Mouse (Mus musculus) heart, embryonic 16.5 days (tissue): ENCODE data around the gene Stil. TPM values are rescaled to one million over a fixed set of nuclear protein-coding genes. Genes with fewer than 3 reads are reported as not detected.
A peak's percentile ranks its signal among the peaks of the same experiment; 100 is the strongest.

Experiments
- ATAC-seq: fragments of 200-750 bp; cut with Nextera tagmentation; replicated peaks from 2 replicates; pipeline ENCODE4 v1.8.0; 2017; ENCODE audit warnings: moderate number of reproducible peaks; ENCODE audit not compliant: insufficient read depth, low FRiP score; ENCODE audit errors: extremely low read depth
- H3K27ac ChIP-seq: fragments of 300-500 bp; sonication (generic); 2 replicates; pipeline ENCODE4 v1.5.1; 2014; ENCODE audit warnings: mild to moderate bottlenecking, low read length, control low read depth, moderate library complexity
- H3K27me3 ChIP-seq: fragments of 300-500 bp; sonication (generic); 2 replicates; pipeline ENCODE4 v1.6.1; 2014; ENCODE audit warnings: low read length, mixed read lengths; ENCODE audit not compliant: control insufficient read depth, insufficient read depth
- H3K36me3 ChIP-seq: fragments of 300-500 bp; sonication (generic); 2 replicates; pipeline ENCODE4 v1.6.1; 2014; ENCODE audit not compliant: control insufficient read depth, insufficient read depth
- H3K4me1 ChIP-seq: fragments of 300-500 bp; sonication (generic); 2 replicates; pipeline ENCODE4 v1.6.1; 2014; ENCODE audit warnings: low read length, mixed read lengths; ENCODE audit not compliant: control insufficient read depth, insufficient read depth
- H3K4me2 ChIP-seq: fragments of 300-500 bp; sonication (generic); 2 replicates; pipeline ENCODE4 v1.6.1; 2014; ENCODE audit warnings: low read depth, mild to moderate bottlenecking, control low read depth, low read length
- H3K4me3 ChIP-seq: fragments of 300-500 bp; sonication (generic); 2 replicates; pipeline ENCODE4 v1.5.1; 2014; ENCODE audit warnings: mild to moderate bottlenecking, control low read depth, low read length
- H3K9ac ChIP-seq: fragments of 300-500 bp; sonication (generic); 2 replicates; pipeline ENCODE4 v1.6.1; 2014; ENCODE audit warnings: low read length, control low read depth
- H3K9me3 ChIP-seq: fragments of 300-500 bp; sonication (generic); replicated peaks from 2 replicates; pipeline ENCODE4 v1.6.1; 2016; ENCODE audit warnings: low read length; ENCODE audit not compliant: control insufficient read depth
- WGBS: fragments of 180-500 bp; shearing (Covaris S2); extraction: QIAGEN DNeasy Blood & Tissue Kit; methylation state at CpG from one replicate; pipeline ENCODE4 v1.1.7; 2014; 5-methylcytosine and 5-hydroxymethylcytosine counted together
- polyA plus RNA-seq: library from polyadenylated mRNA; unstranded; fragments of >200 nt; fragmentation: Nextera tagmentation; extraction: Ambion mirVana; gene quantifications from 2 replicates; pipeline ENCODE4 v1.2.1, GENCODE M21; 2015

Gene Stil
- polyA plus RNA-seq, 1 experiment from 2014 or later: 8.3 TPM

GRCm38 (mm10) chr4:115055691-115056090 is 55.7 kb downstream of the Stil start:
- Histone ChIP-seq H3K9me3 (no peaks in the 10 kb centered on the region), H3K27me3 (peaks cover 65% of the 10 kb centered on the region), H3K4me2 (peak overlapping the region; percentile 71; the same call in 1 of the 2 replicates), H3K27ac (no peak overlapping the region; the same call in 1 of the 2 replicates), H3K9ac (no peak overlapping the region), H3K36me3 (no peaks in the 10 kb centered on the region), H3K4me1 (peaks cover 12% of the 10 kb centered on the region), H3K4me3 (no peak overlapping the region; the same call in 1 of the 2 replicates)
- ATAC-seq: no peak
- WGBS: 32% methylated on average over 3 of the region's 3 CpGs

DNA sequence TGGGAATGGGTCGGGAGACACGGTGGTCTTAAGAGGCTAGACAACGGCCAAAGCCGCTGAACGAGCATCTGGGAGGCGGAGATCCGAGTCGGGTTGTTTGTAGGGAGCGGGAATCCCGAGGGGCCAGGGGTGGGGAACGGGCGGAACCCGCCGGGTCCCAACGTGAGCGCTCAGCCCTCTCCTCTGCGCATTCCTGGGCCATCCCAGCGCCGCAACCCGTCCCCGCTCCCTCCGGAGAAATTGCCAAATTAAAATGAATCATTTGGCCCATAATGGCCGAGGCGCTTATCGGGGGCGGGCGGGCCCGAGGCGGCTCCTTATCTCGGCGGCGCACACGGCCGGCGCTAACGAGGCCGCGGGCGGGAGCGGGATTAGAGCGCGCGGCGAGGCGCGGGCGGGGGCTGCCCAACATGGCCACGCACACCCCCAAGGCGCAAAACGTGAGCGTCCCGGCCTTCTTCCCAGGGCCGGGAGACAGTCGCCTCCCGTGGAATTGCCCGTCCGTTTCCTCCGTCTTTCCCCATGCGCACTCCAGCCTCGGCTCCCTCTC is 56.5 kb downstream of the Stil start, which contains the start of gene Tal1:
TSS of gene Tal1 (plus strand) at position 56 of the 550 bp plus-strand sequence.
- WGBS: 1% methylated on average over 60 of the region's 60 CpGs

GRCm38 (mm10) chr4:115056921-115057673 is 57.1 kb downstream of the Stil start:
- peak overlapping the region; percentile 80 for H3K27ac ChIP-seq
- peak overlapping the region; percentile 65 for H3K9ac ChIP-seq
- H3K4me3 ChIP-seq: peak overlapping the region; percentile 56
- H3K9me3 ChIP-seq: no peaks in the 10 kb centered on the region
- H3K4me2 ChIP-seq: peak overlapping the region; percentile 71
- 1% methylated on average over 48 of the region's 48 CpGs for WGBS
- H3K4me1 ChIP-seq: peaks cover 12% of the 10 kb centered on the region
- peak; percentile 42; the same call in 1 of the 2 replicates for ATAC-seq
- H3K27me3 ChIP-seq: peaks cover 67% of the 10 kb centered on the region
- no peaks in the 10 kb centered on the region for H3K36me3 ChIP-seq

More for the DNA sequence above, 56.5 kb downstream of the Stil start, which contains the start of gene Tal1:
- Histone ChIP-seq H3K4me3 (peak within 1 kb of the TSS; percentile 56), H3K9me3 (no peaks in the 10 kb centered on the region), H3K4me1 (peaks cover 12% of the 10 kb centered on the region), H3K27me3 (peaks cover 66% of the 10 kb centered on the region), H3K9ac (peak within 1 kb of the TSS; percentile 65), H3K27ac (peak within 1 kb of the TSS; percentile 80), H3K4me2 (peak within 1 kb of the TSS; percentile 71), H3K36me3 (no peaks in the 10 kb centered on the region)
- peak; percentile 21 for ATAC-seq

DNA sequence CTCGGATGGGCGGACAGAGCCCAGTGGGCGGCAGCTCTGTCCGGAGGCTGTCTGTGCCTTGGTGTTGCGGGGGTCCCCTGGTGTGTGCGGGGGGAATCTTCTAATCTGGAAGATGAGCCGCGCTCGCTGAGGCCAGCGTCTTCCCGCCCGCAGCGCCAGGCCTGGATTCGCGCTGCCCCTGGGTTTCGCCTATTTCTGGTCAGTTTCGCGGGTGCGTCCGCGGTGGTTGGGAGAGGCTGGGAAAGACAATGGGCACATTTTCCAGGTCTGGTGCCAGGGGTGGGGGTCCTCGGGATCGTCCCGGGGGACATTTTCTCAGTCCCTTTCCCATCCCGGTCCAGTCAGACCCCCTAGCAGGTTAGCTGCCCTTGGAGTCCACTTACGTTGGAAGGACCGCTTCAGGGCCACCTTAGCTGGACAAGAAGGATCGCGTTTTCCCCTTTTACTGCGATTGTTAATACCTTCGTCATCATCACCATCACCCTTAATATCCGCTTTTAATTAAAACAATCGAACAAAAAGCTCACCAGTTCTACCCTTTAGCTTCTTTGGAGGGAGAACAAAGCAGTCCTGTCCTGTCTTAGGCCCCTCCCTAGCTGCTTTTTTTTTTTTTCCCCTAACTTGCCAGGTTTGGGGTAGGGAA is 57.8 kb downstream of the Stil start:
- H3K36me3 ChIP-seq: no peaks in the 10 kb centered on the region
- peak overlapping the region; percentile 56 for H3K4me3 ChIP-seq
- peak overlapping the region; percentile 65 for H3K9ac ChIP-seq
- ATAC-seq: no peak
- peak overlapping the region; percentile 71 for H3K4me2 ChIP-seq
- H3K27ac ChIP-seq: peak overlapping the region; percentile 80
- peaks cover 6% of the 10 kb centered on the region; the same call in 1 of the 2 replicates for H3K4me1 ChIP-seq
- no peaks in the 10 kb centered on the region for H3K9me3 ChIP-seq
- peaks cover 69% of the 10 kb centered on the region for H3K27me3 ChIP-seq
- WGBS: under 1% methylated on average over 33 of the region's 33 CpGs

DNA sequence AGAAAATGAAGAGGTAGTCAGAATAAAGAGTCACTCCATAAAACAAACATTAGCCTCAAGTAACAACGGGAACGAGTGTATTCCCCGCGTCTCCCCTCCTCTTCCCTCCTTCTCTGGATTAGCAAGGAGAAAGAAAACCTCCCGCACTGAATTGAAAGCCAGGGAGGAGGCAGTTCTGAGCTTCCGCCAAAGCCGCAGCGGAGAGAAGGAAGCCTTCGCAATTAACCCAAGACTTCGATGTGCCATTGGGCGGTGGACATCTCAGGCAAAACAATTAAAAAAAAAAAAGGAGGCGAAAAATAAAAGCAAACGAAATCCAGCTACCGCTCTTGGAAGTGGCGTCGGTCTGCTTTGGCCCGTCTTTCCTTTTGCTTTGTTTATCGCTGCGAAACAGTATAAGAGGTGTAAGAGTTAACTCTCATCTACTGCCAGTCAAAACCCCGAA is 58.4 kb downstream of the Stil start:
- Histone ChIP-seq H3K4me3 (peak overlapping the region; percentile 56), H3K36me3 (no peaks in the 10 kb centered on the region), H3K4me2 (peak overlapping the region; percentile 55), H3K27ac (peak overlapping the region; percentile 80), H3K27me3 (peaks cover 69% of the 10 kb centered on the region), H3K9me3 (no peaks in the 10 kb centered on the region), H3K9ac (peak overlapping the region; percentile 65; the same call in 1 of the 2 replicates), H3K4me1 (peaks cover 6% of the 10 kb centered on the region; the same call in 1 of the 2 replicates)
- no peak for ATAC-seq
- WGBS: 2% methylated on average over 20 of the region's 20 CpGs

- no peaks in the 10 kb centered on the region for H3K9me3 ChIP-seq
- H3K4me3 ChIP-seq: peak overlapping the region; percentile 56
- peaks cover 10% of the 10 kb centered on the region for H3K4me1 ChIP-seq
- no peak for ATAC-seq
- peak overlapping the region; percentile 47 for H3K9ac ChIP-seq
- WGBS: 8% methylated on average over 23 of the region's 23 CpGs
- peaks cover 71% of the 10 kb centered on the region for H3K27me3 ChIP-seq
- no peaks in the 10 kb centered on the region for H3K36me3 ChIP-seq
- peak overlapping the region; percentile 80 for H3K27ac ChIP-seq
- H3K4me2 ChIP-seq: peak overlapping the region; percentile 55
These were observed 59.1 kb downstream of the Stil start for GRCm38 (mm10) chr4:115058871-115059590.

DNA sequence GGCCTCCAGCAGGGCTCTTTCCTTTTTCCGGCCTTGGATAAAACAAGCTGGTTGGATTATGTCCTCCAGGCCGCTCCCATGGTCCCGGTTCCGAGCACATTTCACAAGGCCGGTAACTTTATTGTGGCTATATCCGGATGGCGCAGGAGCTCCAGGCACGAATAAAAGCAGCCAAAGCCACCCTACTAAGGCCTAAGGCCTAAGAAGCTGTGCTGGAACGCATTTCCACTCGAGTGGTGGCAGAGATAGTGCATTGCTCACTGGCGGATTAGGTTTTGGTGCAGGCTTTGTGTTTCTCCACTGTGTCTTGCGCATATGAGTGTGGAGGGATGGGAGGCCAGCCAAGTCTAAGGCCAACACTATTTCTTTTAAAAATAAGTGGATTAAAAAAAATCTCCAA is 59.9 kb downstream of the Stil start:
- no peaks in the 10 kb centered on the region for H3K9me3 ChIP-seq
- no peaks in the 10 kb centered on the region for H3K36me3 ChIP-seq
- H3K4me1 ChIP-seq: peaks cover 10% of the 10 kb centered on the region
- peak overlapping the region; percentile 62 for H3K9ac ChIP-seq
- ATAC-seq: no peak
- 15% methylated on average over 12 of the region's 12 CpGs for WGBS
- peak overlapping the region; percentile 56 for H3K4me3 ChIP-seq
- H3K27ac ChIP-seq: peak overlapping the region; percentile 71
- H3K27me3 ChIP-seq: peaks cover 72% of the 10 kb centered on the region
- H3K4me2 ChIP-seq: peak overlapping the region; percentile 55

DNA sequence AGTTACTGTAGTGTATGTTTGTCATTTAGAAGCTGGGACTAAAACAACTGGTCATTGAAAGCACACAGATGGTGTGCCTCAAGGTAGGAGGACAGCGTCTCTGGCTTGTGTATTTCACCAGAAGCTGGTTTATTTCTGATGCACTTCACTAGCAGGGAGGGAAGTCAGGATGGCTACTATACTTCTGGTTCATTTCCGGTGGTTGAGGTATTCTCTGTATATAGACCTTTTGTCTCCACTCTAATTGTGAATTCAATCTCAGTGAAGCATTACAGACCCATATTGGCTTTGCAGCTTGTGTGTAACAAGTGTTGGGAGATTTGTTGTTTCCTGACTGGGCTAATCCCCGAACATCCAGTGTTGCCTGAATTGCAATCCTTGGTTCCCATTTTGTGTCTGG is 60.8 kb downstream of the Stil start:
- Histone ChIP-seq H3K9me3 (no peaks in the 10 kb centered on the region), H3K4me1 (peaks cover 10% of the 10 kb centered on the region), H3K4me3 (peak overlapping the region; percentile 56), H3K9ac (no peak overlapping the region), H3K27ac (no peak overlapping the region; the same call in 1 of the 2 replicates), H3K36me3 (no peaks in the 10 kb centered on the region), H3K27me3 (peaks cover 73% of the 10 kb centered on the region), H3K4me2 (peak overlapping the region; percentile 55; the same call in 1 of the 2 replicates)
- WGBS: 20% methylated on average over 3 of the region's 3 CpGs
- ATAC-seq: no peak
